Mouse (Mus musculus) lung, postnatal 0 days (tissue): ENCODE results near the gene Krtap16-1.

Experiments used
- CTCF ChIP-seq: IDR thresholded peaks from 2 replicates; pipeline ENCODE4 v1.5.1; 2016; ENCODE audit warnings: antibody characterized with exemption, mild to moderate bottlenecking
- EP300 ChIP-seq: IDR thresholded peaks from 2 replicates; pipeline ENCODE4 v1.6.1; 2016; ENCODE audit warnings: antibody characterized with exemption, mild to moderate bottlenecking, control low read depth

GRCm38 (mm10) chr11:99948175-99948574 is 38.2 kb downstream of the Krtap16-1 start, which contains the start of gene Krtap9-5:
- no peak for TF ChIP-seq CTCF
- no peak for TF ChIP-seq EP300
